Mouse (Mus musculus): ENCODE data around the gene Hykk.

DNA sequence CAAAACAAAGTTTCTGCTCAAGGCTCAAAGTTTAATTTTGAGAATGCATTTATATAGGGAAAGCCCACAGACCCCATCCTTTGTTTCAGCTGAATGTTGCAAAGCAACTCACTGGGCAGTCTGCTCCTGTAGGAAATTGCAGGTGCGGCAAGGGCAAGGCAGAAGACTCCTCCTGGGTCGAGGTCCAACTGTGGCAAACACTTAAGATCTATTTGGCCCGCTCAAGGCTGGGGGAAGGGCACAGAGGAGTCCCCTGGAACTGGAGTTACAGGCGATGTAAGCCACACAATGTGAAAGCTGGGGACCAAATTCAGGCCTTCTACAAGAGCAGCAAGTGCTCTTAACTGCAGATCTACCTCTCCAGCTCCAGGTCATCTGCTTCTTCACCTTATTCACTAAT, 2.9 kb downstream of the Hykk start:
- no peak for TF ChIP-seq CTCF (IDR thresholded peaks at IDR 0.05; ENCODE audit: borderline replicate concordance, insufficient read depth, low read depth, low read length)
- no peak for TF ChIP-seq POLR2A (IDR thresholded peaks at IDR 0.05; ENCODE audit: borderline replicate concordance, insufficient read depth, low read length)
